Mouse (Mus musculus) retina, embryonic 14.5 days (tissue): ENCODE measurements at regions not wholly inside any gene's neighbourhood (a gene's known extent, or its start where the extent isn't known, plus 50 kb on each side); places are given as distances from the start of the nearest gene placed in this dataset.

Experiments
- DNase-seq: peaks from one replicate; pipeline ENCODE4 v3.0.0-alpha.2; 2015; ENCODE audit warnings: low spot score

GRCm38 (mm10) chr10:117896911-117897643 lies 51.2 kb upstream of the Rap1b start:
- DNase-seq, result no peak

GRCm38 (mm10) chr10:117897766-117898165 lies 51.9 kb upstream of the Rap1b start:
- no peak for DNase-seq

DNA sequence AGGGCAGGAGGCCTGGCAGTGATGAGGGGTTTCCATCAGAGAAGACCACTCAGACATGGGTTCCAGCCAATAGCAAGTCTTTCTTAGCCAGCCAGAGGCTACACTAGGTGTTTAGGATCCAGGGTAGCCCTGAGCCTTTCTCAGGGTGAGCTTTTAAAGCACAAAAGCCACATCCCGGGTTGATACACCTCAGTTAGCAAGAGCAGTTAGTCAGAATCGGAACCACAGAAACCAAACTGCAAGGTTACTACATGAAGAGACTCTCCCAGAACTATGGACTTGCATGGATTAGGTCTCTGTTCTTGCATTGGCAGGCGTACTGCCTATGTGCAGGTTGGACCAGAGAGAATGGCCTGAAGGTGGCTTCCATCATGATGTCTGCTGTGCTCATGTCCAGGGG lies 52.6 kb upstream of the Rap1b start:
- DNase-seq, result no peak

GRCm38 (mm10) chr10:117899410-117899935 lies 53.6 kb upstream of the Rap1b start:
- DNase-seq, result no peak

- DNase-seq, result no peak
These were observed 59.9 kb upstream of the Rap1b start for GRCm38 (mm10) chr10:117905666-117906266.

GRCm38 (mm10) chr10:117906267-117906811 lies 60.5 kb upstream of the Rap1b start:
- peak; percentile 37 for DNase-seq

- DNase-seq, result peak; percentile 16
These were observed 62.3 kb upstream of the Rap1b start for GRCm38 (mm10) chr10:117908079-117908675.

DNA sequence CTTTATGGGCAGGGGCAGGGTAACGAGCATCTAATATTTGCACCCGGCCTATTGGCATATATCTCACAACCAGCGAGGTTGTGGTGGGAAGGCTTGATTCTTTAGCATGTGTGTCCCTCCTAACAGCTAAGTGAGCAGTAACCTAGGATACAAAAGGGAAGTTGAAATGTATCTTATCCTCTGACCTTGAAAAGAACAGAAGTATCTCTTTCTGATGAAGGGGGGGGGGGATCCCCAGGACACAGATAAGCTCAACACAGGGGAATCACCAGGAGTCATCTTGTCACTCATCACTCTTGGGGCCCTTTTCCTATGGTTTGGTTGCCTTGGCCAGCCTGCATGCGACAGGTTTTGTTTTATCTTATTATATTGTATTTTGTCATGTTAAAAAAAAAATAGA lies 63.3 kb upstream of the Rap1b start:
- DNase-seq, result peak; percentile 12

- no peak for DNase-seq
These were observed 64.0 kb upstream of the Rap1b start for GRCm38 (mm10) chr10:117909811-117910239.

GRCm38 (mm10) chr10:117910426-117910825 lies 64.6 kb upstream of the Rap1b start:
- DNase-seq, result no peak

DNA sequence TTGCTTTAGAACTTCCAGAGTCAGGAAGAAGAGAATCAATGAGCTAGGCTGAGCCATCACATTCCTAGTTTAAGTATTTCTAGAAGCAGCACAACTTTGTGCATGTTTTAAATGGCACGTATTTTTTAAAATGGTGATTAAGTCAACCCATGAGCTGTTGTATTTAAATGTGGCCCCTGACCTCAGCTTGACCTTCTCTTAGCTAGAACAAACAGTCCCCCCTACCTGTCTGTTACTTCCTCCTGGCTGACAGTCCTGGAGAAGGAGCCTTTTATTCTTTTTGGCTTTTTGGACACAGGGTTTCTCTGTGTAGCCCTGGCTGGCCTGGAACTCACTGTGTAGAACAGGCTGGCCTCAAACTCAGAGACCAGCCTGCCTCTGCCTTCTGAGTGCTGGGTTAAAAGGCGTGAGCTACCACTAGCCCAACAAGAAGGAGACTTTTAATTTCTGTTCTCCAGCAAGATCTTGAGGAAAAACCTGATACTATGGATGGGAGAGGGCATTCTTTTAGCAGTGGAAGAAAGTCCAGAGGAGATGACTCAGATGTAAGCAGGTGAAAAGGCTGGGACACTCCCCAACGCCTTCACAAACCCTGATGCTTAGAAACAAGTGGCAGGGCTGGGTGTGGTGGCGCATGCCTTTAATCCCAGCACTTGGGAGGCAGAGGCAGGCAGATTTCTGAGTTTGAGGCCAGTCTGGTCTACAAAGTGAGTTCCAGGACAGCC lies 69.3 kb upstream of the Rap1b start:
- no peak for DNase-seq

DNA sequence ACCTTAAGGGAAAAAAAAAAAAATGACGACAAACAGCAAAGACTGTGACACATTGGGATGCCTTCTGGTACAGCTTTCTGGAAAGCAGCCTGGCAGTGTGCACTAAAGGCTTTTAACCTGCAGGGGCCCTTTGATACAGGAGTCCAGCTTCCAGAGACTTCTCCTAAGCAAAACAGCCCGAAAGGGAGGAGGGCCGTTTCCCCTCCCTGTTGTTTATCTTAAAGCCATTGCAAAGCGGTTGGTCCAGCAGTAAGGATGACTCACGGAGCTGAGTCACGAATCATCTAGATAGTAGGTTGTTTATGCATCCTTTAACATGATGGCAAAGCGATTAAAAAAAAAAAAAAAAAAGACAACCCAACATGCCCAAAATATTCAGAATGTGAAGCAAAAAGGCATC lies 70.4 kb upstream of the Rap1b start:
- no peak for DNase-seq

DNA sequence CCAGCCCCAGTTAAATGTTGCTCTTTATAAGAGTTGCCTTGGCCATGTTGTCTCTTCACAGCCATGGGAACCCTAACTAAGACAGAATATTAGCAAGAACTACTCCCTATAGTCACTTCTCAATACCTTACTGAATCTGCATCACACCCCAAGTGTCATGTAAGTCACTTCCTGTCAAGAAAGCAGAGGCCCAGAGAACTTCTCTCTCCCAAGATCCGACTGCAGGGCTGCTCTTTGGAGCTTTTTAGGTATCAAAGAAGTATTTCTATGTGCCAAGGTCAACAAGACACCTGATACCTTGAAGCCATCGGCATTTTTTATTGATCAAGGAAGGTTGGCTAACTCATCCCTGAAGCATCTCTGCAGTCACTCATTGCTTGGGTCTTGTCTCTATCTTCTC lies 72.0 kb upstream of the Rap1b start:
- no peak for DNase-seq

GRCm38 (mm10) chr10:117918616-117919015 lies 72.8 kb upstream of the Rap1b start:
- DNase-seq, result no peak

- DNase-seq, result no peak
These were observed 73.5 kb upstream of the Rap1b start for GRCm38 (mm10) chr10:117919186-117919941.

- no peak for DNase-seq
These were observed 79.4 kb upstream of the Rap1b start for GRCm38 (mm10) chr10:117925186-117925585.

- DNase-seq, result no peak
These were observed 80.0 kb upstream of the Rap1b start for GRCm38 (mm10) chr10:117925611-117926555.

DNA sequence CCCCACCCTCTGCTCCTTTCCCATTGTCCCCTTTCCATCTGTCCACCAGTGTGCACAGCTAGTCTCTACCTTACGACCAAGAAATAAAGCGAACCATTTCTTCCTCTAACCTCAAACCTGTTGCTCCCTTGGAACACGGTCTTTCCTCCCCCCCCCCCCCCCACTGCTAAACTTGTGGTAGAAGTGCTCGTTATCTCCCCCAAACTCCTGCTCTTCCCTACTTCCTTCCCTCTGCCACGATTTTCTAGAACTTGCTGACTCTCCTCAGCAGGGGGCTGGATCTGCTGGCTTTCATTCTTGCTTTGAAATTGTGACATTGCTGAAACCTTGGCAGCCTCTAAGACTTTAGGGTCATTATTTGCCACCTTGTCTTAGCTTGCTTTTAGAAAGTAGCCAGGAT lies 83.2 kb upstream of the Rap1b start:
- DNase-seq, result no peak

- no peak for DNase-seq
These were observed 89.0 kb upstream of the Rap1b start for GRCm38 (mm10) chr10:117934797-117935196.

DNA sequence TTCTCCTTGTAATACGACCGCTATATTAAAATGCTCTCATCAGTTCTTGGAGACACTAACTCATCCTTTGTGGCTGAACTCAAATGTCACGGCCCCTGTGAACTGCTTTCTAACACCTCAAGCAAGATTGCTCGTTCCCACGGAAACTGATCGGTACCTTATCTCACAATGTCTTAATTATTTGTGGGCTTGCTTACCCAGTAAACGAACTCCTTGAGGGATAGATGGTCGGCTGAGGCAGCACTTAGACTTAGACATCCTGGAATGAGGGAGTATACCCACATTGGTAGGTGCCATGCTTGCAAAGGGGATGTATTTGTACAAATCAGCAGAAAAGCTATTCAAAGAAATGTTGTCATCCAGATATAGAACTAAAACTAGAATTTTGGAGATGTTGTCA lies 92.9 kb upstream of the Rap1b start:
- DNase-seq, result no peak
